Mouse (Mus musculus): ENCODE results near the gene Slc11a2.

Slc11a2 gene

GRCm38 (mm10) chr15:100424396-100425122 is at the start of gene Slc11a2:
TSS of gene Slc11a2 (minus strand) at chr15:100425072.
- peak; percentile 32 for DNase-seq (ENCODE audit: low spot score)

- DNase-seq (ENCODE audit: low spot score) = no peak
These were observed 49.1 kb upstream of the Slc11a2 start for GRCm38 (mm10) chr15:100473926-100474503.

DNA sequence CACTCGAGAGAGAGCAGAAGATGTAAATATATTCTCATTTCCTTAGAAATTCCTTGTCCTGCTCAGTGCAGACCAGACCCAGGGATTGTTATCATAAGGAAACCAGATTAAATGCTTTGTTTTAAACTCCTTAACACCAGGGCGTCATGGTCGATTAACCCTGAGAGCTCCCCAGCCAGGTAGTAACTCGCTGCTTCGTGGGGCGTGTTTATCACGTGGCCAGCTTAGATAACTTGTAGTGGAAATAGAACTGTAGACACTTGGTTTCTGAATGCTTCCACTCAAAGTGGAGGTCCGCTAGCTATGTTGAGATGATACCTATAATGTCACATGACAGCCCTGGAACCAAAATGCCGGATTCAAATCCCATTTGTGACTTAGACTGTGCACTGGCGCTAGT is 45.2 kb upstream of the Slc11a2 start:
- DNase-seq (ENCODE audit: low spot score) = no peak

DNA sequence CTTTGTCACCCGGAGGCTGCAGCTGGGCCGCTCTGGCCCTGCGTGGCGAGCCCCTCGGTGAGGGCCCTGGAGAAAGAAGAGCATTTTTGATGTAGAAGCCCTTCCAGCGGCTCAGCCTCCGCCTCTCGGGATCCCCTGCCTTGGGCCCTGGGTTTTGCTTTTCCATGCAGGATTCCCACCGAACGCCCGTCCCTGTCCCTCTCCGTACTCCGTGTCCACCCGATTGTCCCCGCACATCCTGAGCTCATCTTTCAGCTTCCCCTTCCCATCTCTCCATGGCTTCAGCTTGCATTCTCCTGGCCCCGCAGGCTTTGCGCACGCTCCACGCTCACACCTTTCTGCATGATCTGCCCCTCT is 44.3 kb upstream of the Slc11a2 start:
- DNase-seq (ENCODE audit: low spot score) = no peak

DNA sequence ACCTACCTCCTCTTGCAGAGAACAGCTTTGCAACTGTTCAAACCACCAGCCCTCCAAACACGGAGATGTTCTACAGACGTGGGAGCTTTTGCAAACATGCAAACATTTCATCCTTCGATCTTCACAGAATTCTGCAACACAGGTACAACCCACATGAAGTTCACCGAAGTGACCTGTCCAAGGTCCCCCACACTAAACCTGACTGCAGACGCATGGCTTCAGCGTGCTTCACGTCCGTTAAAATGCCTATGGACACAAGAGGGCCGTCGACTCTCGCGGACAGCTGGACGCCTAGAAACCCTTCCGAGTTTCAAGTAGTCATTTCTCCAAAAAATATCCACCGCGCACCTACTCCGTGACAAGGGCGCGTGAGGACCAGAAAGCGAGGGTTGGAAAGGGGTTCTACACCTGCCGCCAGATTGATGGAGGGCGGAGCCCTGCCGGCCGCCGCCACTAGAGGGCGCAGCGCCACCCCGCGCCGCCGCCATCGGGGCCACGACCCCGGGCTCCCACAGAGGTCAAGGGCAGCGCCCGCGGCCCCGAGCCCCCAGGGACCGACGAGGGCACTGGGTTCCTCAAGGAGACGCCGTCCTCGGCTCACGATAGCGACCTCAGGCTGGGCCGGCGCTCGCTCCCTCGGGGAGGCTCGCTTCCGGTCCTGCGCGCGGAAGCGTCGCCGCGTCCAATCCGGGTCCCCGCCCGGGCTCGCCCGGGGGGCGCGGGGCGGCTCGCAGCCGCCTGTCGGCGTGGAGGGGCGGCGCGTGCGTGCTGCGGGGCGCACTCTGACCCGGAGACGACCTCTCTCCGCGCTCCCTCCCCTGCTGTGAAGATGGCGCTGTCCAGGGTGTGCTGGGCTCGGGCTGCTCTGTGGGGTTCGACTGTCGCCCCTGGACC is 43.7 kb upstream of the Slc11a2 start, which contains the start of gene Letmd1:
TSS of gene Letmd1 (plus strand) at position 729 of the 894 bp plus-strand sequence.
- DNase-seq (ENCODE audit: low spot score) = peak; percentile 88

DNA sequence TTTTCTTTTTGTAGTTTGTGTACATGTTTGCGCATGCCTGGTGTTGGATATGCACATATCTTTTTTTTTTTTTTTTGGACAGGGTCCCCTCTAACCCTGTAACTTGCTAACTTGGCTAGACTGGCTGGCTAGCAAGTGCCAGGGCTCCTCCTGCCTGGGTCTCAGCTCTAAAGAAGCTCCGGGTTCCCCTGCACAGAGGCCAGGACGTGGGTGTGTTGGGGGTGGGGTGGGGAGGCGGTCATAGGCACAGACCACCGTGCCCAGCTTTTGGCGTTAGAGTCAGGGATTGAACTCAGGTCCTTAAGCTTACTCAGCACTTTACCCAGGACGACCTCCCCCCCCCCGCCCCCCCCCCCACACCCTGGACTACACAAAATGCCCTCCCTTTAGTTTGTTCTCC is 42.9 kb upstream of the Slc11a2 start:
- DNase-seq (ENCODE audit: low spot score) = no peak

DNA sequence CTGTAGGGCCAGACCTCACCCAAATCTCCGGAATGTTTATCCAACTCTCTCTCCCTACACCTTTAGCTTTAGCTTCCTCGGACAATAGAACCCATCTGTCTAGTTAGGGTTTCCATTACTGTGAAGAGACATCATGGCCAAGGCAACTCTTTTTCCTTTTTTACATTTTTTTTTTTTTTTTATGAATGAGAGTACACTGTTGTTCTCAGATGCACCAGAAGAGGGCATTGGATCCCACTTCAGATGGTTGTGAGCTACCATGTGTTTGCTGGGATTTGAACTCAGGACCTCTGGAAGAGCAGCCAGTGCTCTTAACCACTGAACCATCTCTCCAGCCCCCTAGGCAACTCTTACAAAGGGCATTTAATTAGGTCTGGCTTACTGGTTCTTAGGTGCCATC is 40.6 kb upstream of the Slc11a2 start:
- no peak for DNase-seq (ENCODE audit: low spot score)

GRCm38 (mm10) chr15:100463712-100464111 is 38.8 kb upstream of the Slc11a2 start:
- DNase-seq (ENCODE audit: low spot score) = peak; percentile 68

GRCm38 (mm10) chr15:100462086-100462485 is 37.2 kb upstream of the Slc11a2 start:
- DNase-seq (ENCODE audit: low spot score) = peak; percentile 55

GRCm38 (mm10) chr15:100461646-100462045 is 36.8 kb upstream of the Slc11a2 start:
- DNase-seq (ENCODE audit: low spot score) = no peak

- DNase-seq (ENCODE audit: low spot score) = peak; percentile 52
These were observed 36.1 kb upstream of the Slc11a2 start for GRCm38 (mm10) chr15:100460942-100461341.

DNA sequence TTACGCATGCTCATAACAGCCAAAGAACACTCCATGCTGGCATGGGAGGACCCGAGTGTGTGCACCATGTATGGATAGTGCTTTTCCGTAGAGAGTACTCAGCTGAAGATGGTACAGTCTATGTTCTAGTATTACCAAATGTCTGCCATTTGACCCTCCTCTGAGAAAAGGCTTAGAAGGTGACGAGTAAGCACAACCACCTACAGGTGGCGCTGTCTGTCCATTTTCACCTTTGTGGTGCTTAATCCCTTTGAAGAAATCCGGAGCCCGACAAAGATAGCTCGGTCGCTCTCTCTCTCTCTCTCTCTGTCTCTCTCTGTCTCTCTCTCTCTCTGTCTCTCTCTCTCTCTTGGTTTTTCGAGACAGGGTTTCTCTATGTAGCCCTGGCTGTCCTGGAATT is 33.2 kb upstream of the Slc11a2 start:
- DNase-seq (ENCODE audit: low spot score) = peak; percentile 81

- peak; percentile 95 for DNase-seq (ENCODE audit: low spot score)
These were observed 32.5 kb upstream of the Slc11a2 start for GRCm38 (mm10) chr15:100457340-100457739.

- DNase-seq (ENCODE audit: low spot score) = no peak
These were observed 31.6 kb upstream of the Slc11a2 start for GRCm38 (mm10) chr15:100456356-100456991.

DNA sequence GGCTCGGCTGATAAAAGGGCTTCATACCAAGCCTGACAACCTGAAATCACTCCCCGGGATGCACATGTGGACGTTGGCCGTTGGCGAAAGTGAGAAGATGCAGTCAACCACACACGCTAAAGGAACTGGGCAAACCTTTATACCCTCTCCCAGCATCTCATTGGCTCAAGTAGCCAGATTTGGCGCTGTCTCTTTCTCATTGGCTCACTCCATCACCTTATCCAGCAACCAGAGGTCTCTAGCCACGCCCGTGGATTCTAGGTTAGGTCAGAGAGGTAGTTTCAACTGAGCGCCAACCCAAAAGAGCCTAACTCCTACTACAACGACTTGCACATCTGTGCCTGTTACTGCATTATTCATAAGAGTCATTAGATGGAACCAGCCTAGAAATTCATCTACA is 27.6 kb upstream of the Slc11a2 start:
- DNase-seq (ENCODE audit: low spot score) = no peak

DNA sequence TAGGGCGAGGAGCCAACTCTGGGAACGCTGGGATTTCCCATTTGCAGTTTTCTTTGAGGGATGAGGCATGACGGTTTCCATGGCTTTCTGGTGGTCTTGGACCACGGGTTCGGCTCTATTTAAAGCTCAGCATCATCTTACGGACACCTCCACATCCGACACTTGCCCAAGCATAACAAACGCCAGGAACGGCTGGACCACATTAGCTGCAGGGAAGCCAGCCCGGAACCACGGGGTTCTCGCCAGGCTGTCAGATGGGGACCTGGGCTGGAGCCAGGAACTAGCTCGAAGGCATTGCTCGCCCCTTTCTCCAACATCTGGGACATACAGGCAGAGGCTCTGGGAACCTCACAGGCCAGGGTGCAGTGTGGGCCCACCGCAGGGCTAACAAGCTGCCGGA is 26.4 kb upstream of the Slc11a2 start:
- no peak for DNase-seq (ENCODE audit: low spot score)

DNA sequence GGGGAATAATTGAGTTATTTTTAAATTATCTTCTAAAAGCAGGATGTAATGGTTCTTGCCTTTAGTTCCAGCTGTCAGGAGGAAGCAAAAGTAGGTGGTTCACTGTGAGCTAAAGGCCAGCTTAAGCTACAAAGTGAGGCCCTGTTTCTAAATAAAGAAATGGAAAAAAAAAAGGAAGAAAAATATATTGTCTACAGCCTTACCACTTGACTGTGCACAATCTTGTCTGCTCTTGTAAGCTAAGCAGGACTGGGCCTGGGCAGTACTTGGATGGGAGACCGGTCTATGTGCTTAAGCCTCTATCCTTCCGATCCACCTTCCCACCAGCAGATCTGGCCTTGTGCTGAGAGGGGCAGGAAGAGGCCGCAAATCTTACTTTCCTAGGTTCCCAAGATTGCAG is 24.6 kb upstream of the Slc11a2 start:
- no peak for DNase-seq (ENCODE audit: low spot score)

GRCm38 (mm10) chr15:100448572-100448971 is 23.7 kb upstream of the Slc11a2 start:
- DNase-seq (ENCODE audit: low spot score) = no peak

- DNase-seq (ENCODE audit: low spot score) = no peak
These were observed 22.0 kb upstream of the Slc11a2 start for GRCm38 (mm10) chr15:100446887-100447286.

- peak; percentile 45 for DNase-seq (ENCODE audit: low spot score)
These were observed 18.5 kb upstream of the Slc11a2 start for GRCm38 (mm10) chr15:100443126-100443922.

DNA sequence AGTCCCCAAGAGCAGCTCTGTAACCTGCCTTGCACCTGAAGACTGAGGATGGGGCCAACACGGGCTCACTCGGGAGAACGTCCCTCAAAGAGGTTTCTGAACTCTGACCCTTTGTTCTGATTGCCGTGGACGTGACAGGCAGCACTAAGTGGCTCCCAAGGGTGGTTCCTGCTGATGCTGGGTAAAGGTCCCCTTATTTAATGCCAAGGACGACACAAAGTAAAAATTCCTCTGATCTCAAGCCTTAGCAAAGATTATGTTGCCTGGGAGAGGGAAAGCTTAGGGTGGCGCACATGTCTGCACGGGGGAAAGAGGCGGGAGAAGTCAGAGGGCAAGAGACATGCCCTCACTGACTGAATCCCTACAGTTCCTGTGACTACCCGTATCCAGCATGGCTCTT is 11.6 kb upstream of the Slc11a2 start:
- DNase-seq (ENCODE audit: low spot score) = no peak

DNA sequence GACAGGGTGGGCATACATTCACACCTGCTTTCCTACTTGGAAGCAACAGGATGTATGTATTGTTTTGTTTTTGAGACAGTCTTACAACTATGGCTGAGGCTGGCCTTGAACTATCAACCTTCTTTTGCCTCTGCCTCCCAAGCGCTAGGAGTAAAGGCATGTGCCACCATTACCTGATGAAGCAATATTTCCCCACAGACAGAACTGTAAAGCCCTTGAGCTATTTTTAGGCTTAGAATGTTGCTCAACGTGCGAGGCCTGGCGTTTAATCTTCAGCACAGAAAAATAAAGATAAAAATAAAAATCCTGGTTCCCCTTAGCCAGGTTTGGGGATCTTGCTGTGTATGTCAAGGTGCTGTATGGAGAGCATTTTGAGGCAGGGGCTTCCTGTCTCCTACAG is 11.2 kb upstream of the Slc11a2 start:
- no peak for DNase-seq (ENCODE audit: low spot score)
